In genomic region chr6:89554029-89554428, GRCm38 (mm10) we compare ENCODE assay signal across 13 mouse cellular contexts. TPM values are rescaled to one million over a fixed set of nuclear protein-coding genes. Genes with fewer than 3 reads are reported as not detected.
DNase-seq lines count a peak whose midpoint lies in the region; ATAC-seq and TF ChIP-seq lines count a peak whose summit lies in the region.
"Had no signal": no experiment of that assay in that cellular context is flagged by ENCODE, and none has a peak within 500 bp of the region (broad histone marks: within the 10 kb centered on the region; RNA-seq: fewer than 3 reads in every experiment).

No protein-coding gene starts in this region.

- no peak for TF ChIP-seq EP300 in lung, postnatal 0 days (IDR thresholded peaks at IDR 0.05)

- H3K4me3 ChIP-seq in E14TG2a.4 (replicated peaks; ENCODE audit: low read length), result no peak overlapping the region
- H3K4me3 ChIP-seq in lung, postnatal 0 days (ENCODE audit: low read depth, low read length), result no peak overlapping the region
- no peak overlapping the region for H3K4me3 ChIP-seq in forebrain, postnatal 0 days (ENCODE audit: low read depth, low read length)
- H3K4me3 ChIP-seq: embryonic facial prominence, embryonic 13.5 days; forebrain, embryonic 15.5 days; stomach, embryonic 15.5 days had no signal

- H3K4me1 ChIP-seq in E14TG2a.4 (replicated peaks; ENCODE audit: low read depth, low read length), result no peaks in the 10 kb centered on the region
- no peaks in the 10 kb centered on the region for H3K4me1 ChIP-seq in lung, postnatal 0 days (ENCODE audit: insufficient read depth, low read depth, low read length)
- H3K4me1 ChIP-seq in forebrain, postnatal 0 days (ENCODE audit: insufficient read depth), result no peaks in the 10 kb centered on the region; the same call in 1 of the 2 replicates
- H3K4me1 ChIP-seq: stomach, embryonic 15.5 days had no signal

- peak; percentile 57 for ATAC-seq in lung, postnatal 0 days
- ATAC-seq in forebrain, postnatal 0 days, result no peak

- no peak overlapping the region for H3K27ac ChIP-seq in lung, postnatal 0 days (ENCODE audit: low read length)
- no peak overlapping the region for H3K27ac ChIP-seq in forebrain, postnatal 0 days (ENCODE audit: low read depth, low read length)
- H3K27ac ChIP-seq: embryonic facial prominence, embryonic 13.5 days; forebrain, embryonic 15.5 days; hindbrain, postnatal 0 days; liver, embryonic 14.5 days; stomach, embryonic 15.5 days had no signal

- 64% methylated on average over 5 of the region's 5 CpGs for WGBS in lung, postnatal 0 days
- WGBS in forebrain, postnatal 0 days, result 84% methylated on average over 5 of the region's 5 CpGs

- H3K9ac ChIP-seq in lung, postnatal 0 days (replicated peaks; ENCODE audit: low read depth), result no peak overlapping the region
- H3K9ac ChIP-seq in forebrain, postnatal 0 days, result no peak overlapping the region
- H3K9ac ChIP-seq: embryonic facial prominence, embryonic 13.5 days; forebrain, embryonic 15.5 days; liver, embryonic 14.5 days; stomach, embryonic 15.5 days had no signal

- no peaks in the 10 kb centered on the region for H3K9me3 ChIP-seq in E14TG2a.4 (ENCODE audit: low read length)
- H3K9me3 ChIP-seq in lung, postnatal 0 days (ENCODE audit: low read length), result no peaks in the 10 kb centered on the region
- no peaks in the 10 kb centered on the region for H3K9me3 ChIP-seq in forebrain, postnatal 0 days (ENCODE audit: low read length)
- H3K9me3 ChIP-seq: embryonic facial prominence, embryonic 13.5 days; forebrain, embryonic 15.5 days; stomach, embryonic 15.5 days had no signal

- H3K4me2 ChIP-seq in lung, postnatal 0 days (replicated peaks; ENCODE audit: low read depth, low read length), result no peak overlapping the region
- H3K4me2 ChIP-seq in forebrain, postnatal 0 days (ENCODE audit: low read depth), result no peak overlapping the region
- H3K4me2 ChIP-seq: embryonic facial prominence, embryonic 13.5 days; forebrain, embryonic 15.5 days; stomach, embryonic 15.5 days had no signal

- 0 out of 2 replicates have a peak, but pooled peaks have one; percentile 4 for TF ChIP-seq CTCF in E14TG2a.4 (conservative IDR thresholded peaks at IDR 0.05; ENCODE audit: low read length)
- no peak for TF ChIP-seq CTCF in lung, postnatal 0 days (IDR thresholded peaks at IDR 0.05)
- no peak for TF ChIP-seq CTCF in forebrain, postnatal 0 days (IDR thresholded peaks at IDR 0.05; ENCODE audit: low read depth)

- 0 out of 2 replicates have a peak, but pooled peaks cover 8% of the 10 kb centered on the region for H3K36me3 ChIP-seq in E14TG2a.4 (ENCODE audit: insufficient read depth, low read length)
- H3K36me3 ChIP-seq in lung, postnatal 0 days (ENCODE audit: insufficient read depth, low read length), result no peaks in the 10 kb centered on the region
- no peaks in the 10 kb centered on the region for H3K36me3 ChIP-seq in forebrain, postnatal 0 days (ENCODE audit: insufficient read depth)
- H3K36me3 ChIP-seq: embryonic facial prominence, embryonic 13.5 days; forebrain, embryonic 15.5 days; stomach, embryonic 15.5 days had no signal

- DNase-seq in frontal cortex, postnatal 36 days (ENCODE audit: low spot score in 2 of 2), result peak; percentile 46 to 51
- DNase-seq in frontal cortex, postnatal 10 days (ENCODE audit: low spot score in 2 of 2), result no peak
- peak; percentile 60 to 76 for DNase-seq in layer of hippocampus, adult 18-20 months (ENCODE audit: low spot score in 2 of 2)
- DNase-seq in layer of hippocampus, adult 9-10 months (ENCODE audit: low spot score), result no peak
- peak; percentile 48 for DNase-seq in lung, postnatal 0 days (ENCODE audit: low spot score)
- no peak for DNase-seq in adipocyte (ENCODE audit: low spot score)
- no peak for DNase-seq in forebrain, postnatal 0 days

- no peaks in the 10 kb centered on the region for H3K27me3 ChIP-seq in E14TG2a.4 (ENCODE audit: insufficient read depth, low read length)
- no peaks in the 10 kb centered on the region for H3K27me3 ChIP-seq in lung, postnatal 0 days (replicated peaks; ENCODE audit: insufficient read depth, low read length)
- H3K27me3 ChIP-seq in forebrain, postnatal 0 days (ENCODE audit: insufficient read depth, low read length), result no peaks in the 10 kb centered on the region
- H3K27me3 ChIP-seq: embryonic facial prominence, embryonic 13.5 days; forebrain, embryonic 15.5 days; stomach, embryonic 15.5 days had no signal

RNA-seq across cellular contexts. Expression of gene Chchd6, which starts 41.4 kb away (rescaled TPM):
- total RNA-seq in layer of hippocampus, adult 18-20 months (2021), result 10 to 100 TPM; 69.6 to 76.4 TPM
- 24.6 and 25.0 TPM in 2 replicates for polyA plus RNA-seq in lung, postnatal 0 days (2015; fragmentation: Nextera tagmentation; extraction: Ambion mirVana)
- 159 and 199 TPM in 2 replicates for total RNA-seq in forebrain, postnatal 0 days (2014; rRNA removed)
- 210 and 211 TPM in 2 replicates for polyA plus RNA-seq in forebrain, postnatal 0 days (2015; fragmentation: Nextera tagmentation; extraction: Ambion mirVana)

Comparison
In these comparisons a context has a peak if more than half of its experiments do, and no peak if none do; other contexts are left out.
1. DNase-seq: peak in frontal cortex, postnatal 36 days (2 of 2), layer of hippocampus, adult 18-20 months (2 of 2) and lung, postnatal 0 days (single experiment); none in frontal cortex, postnatal 10 days (0 of 2), layer of hippocampus, adult 9-10 months (single experiment), adipocyte (single experiment) and forebrain, postnatal 0 days (single experiment).